Mouse (Mus musculus) kidney, postnatal 36 days (tissue): ENCODE results near the gene Cd34.

Experiments
- DNase-seq, 2 experiments: peaks; one replicate each; pipeline ENCODE4 v3.0.0; 2021 to 2022; ENCODE audit warnings: mixed read lengths in 2 of 2

Cd34 gene

GRCm38 (mm10) chr1:194938715-194939114, at the start of gene Cd34:
Gene Cd34, plus strand, starts transcription at chr1:194938819.
- peak; percentile 58 to 73 for DNase-seq

- no peak for DNase-seq
These were observed 44.1 kb upstream of the Cd34 start for GRCm38 (mm10) chr1:194894513-194894912.

DNA sequence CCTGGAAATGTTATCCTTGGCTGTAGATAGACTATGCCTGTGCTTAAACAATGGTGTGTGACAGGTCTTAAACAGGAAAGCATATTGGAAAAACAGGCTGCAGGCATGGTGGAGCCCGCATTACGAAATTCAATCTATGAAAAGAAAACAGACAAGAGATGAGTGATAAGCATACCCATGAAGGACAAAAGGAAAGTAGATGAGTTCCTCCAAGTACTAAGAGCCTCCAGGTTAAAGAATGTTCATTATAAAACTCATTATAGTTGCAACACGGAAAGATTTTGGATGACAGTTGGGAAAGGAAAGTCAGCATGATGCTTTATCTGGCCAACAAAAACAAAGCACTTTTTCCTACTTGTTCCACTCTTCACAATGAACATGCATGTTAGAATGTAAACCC, 43.3 kb upstream of the Cd34 start:
- DNase-seq = no peak

DNA sequence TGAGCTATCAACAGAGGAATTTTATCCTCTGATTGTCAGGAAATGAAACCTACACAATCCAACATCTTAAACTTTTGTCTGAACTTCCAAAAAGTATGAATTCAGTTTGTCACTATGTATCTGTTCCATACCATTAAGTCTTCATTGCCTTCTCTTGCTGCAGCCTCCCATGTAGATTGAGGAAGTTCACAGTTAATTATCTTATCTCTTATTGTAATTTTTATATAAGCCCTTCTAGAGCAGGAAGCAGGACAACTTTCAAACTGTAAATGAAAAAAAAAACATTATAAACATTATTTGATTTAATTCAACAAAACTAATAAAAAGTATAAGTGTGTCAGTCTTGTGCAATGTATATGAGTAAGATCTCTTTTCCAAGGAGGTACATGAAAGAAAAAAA, 37.5 kb upstream of the Cd34 start:
- DNase-seq = no peak

- no peak for DNase-seq
These were observed 36.8 kb upstream of the Cd34 start for GRCm38 (mm10) chr1:194901826-194902225.

GRCm38 (mm10) chr1:194908956-194909355, 29.7 kb upstream of the Cd34 start:
- no peak for DNase-seq

DNA sequence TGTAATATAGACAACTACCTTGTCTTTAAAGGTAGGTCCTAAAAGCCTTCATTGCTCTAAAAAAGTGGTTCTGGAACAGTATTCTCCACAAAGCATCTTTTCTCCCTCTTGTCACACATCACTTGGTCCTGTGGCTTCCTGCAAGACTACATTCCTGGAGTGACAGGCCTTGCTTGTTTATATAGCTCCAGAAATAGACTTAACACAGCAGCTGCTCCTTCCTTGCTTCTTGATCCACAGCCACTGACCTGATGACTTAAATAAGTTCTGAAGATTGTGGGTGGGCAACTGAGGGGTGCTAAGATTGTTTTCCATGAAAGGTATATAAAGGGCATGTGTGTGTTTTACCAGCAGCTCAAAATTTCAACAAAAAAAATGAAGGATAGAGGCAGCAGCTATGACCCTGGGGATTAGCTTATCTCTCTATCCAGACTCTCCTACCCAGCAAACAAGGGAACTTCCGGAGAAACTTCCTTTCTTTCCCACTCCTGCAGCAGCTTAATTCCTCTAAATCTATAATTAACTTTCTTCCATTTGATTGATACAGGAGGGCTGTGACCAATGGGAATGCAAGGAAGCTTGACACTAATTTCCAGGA, 12.8 kb upstream of the Cd34 start:
- no peak for DNase-seq

DNA sequence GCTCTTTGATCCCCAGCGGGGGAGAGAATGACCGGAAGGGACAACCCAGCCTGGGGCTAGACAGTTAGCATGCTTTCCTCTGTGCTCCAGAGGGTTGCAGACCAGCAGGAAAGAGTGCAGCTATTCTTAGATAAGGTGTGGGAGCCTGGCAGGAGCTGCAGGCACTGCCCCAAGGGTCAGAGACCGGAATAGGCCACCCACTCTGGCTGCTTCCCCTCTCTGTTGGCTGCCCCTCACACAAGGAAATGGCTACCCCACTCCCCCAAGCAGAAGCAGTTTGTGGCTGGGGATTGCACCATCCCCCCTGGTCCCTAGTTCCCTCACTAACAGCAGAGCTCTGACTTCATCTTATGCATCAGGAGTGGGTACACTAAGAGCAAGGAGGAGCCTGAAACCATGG, 10.7 kb upstream of the Cd34 start:
- DNase-seq = peak; percentile 43 to 46

DNA sequence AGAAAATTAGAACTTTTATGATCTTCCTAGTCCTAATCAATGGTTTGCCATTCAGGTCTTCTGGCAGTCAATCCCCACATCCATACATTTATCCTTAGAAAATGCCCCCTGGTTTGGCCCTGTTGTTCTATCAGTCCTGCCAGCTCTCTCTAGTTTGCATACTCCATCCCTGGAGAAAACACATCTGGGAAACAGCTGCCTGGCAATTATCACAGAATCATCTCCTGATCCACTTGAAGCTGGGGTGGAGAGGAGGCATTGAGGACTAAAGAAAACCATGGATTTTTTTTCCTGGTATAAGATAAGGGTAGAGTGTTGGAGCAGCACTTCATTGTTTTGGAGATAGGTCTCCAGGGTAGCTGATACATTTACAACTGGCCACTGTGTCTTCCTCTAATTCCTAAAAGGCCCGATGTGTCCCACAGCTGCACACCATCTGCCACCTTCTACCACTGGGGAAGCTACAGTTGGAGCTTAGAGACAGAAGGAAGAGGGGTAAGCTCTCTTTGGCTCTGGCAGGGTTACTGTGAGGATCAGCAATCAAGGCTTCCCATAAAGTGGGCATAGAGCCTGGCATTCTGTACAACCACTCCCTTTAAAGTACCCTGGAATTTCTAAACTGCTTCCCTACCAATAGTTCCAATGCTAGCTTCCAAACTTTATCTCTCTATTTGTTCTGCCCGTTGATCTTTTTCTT, 9.2 kb upstream of the Cd34 start:
- DNase-seq = no peak

GRCm38 (mm10) chr1:194929972-194930355, 8.7 kb upstream of the Cd34 start:
- no peak for DNase-seq

DNA sequence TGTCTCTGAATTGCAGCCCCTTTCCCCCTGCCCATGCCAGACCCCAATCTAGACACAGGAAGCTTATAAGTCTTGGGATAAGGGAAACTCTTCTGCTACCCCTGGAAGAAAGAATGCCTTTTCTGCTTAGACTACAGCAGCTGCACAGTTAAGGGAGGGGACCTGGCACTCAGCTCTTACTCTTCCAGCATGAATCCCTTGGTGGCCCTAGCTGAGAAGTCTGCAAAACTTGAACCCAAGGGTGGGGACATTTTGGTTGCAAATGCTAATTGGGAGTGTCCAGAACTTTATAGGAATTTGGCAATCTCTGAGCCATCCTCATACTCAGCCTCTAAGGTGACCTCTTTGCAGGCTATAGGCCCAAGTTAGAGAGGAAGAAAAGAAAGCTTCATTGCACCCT, 7.9 kb upstream of the Cd34 start:
- DNase-seq = no peak

DNA sequence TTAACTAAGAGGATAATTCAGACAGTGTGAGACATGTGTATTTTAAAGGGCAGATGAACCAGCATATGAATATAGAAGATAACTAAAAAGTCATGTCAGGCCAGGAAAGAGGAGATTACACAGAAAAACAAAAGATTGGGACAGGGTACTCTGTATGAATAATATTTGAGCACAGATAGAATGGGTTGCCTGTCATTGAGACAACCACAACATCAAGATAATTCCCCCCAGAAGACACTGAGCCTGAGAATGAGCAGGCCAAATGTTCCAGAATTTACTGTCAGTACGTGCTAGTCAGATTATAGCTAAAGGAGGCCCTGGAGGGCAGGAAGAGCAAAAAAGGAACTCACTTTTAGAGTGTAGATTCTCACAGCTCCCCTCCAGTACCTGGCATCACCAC, 3.3 kb upstream of the Cd34 start:
- no peak for DNase-seq

DNA sequence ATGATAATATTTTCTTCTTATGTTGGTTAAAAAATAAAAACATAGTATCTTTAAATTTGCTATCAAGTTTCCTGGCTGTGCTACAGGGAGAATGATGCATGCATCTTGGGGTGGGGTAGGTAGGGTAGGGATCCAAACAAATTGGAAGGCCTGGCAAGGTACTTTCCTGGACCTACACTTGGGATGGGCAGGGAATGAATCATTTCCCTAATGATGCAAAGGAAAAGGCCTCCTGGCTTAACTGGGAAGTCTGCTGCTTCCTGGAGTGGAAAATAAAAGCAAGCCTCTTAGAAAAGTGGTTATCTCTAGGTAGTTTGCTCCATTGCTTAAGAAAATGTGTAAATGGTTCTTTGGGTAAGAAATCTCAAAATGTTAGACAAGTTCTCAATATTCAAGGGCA, 2.9 kb downstream of the Cd34 start:
- peak in 1 of 2 experiments; percentile 49 for DNase-seq

DNA sequence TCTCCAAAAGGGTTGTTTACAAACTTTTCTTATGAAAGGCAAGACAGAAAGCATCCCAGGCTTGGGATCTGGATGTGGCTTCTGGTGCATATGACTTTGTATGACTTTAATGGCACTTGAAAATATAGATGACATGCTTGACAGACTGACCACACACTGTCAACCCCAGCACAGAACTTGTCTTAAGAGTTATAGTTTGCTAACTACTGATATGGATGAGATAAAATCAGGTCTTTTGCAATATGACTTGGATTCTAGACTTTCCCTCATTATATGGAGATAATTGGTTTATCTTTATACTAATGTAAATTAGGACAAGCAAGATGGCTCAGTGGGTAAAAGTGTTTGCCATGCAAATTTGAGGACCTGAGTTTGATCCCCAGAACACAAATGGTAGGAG, 4.3 kb downstream of the Cd34 start:
- no peak for DNase-seq

DNA sequence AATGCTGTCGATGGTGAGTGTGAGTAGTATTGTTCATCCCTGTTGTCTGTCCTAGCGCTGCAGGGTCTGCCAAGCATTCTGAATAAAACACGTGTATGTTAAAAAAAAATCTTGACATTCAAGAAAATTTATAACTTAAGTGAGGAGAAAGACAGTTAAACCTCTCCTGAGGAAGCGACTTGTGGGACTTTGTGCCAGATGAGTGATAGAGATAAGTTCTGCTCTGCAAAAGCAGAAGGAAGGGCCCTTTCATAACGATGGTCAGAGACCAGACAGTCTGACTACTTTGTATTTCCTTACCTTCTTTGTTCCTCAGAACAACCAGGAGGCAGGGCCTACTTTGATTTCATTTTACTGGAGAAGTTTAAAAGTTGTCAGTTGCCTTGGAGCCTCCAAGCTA, 4.9 kb downstream of the Cd34 start:
- DNase-seq = peak in 1 of 2 experiments; percentile 46

- peak; percentile 28 to 33 for DNase-seq
These were observed 6.8 kb downstream of the Cd34 start for GRCm38 (mm10) chr1:194945382-194945781.

DNA sequence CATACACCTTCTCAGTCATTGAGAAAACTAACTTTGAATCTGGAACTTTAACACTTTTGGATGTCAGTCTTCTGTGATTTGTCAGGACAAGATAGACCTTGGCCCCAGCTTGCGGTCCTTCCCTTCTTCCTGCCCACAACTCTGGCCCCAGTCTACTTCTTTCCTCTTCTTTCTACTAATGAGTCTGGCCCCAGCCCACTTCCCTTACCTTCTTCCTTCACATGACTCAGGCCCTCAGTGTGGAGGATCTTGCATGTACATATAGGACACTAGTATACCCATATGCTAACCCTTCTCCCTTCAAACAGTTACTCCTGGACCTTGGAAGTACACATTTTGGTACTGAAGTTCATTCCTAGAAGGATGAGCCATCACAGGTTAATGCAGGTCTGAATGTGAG, 7.8 kb downstream of the Cd34 start:
- DNase-seq = no peak

DNA sequence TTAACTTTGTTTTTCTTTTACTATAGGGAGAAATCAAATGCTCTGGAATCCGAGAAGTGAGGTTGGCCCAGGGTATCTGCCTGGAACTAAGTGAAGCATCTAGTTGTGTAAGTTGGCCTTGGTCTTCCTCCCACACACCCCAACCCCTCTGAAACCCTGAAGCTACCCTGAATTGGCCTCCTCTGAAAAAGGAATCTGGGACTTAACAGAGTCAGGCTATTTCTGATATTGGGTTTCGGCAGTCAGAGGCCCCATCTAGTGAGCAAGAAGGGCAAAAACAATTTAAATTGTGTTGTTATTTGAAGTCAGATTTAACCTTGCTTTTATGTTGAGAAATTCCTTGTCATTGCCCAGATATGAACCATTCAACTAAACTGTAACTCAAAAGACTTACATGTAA, 12.3 kb downstream of the Cd34 start:
- DNase-seq = no peak

GRCm38 (mm10) chr1:194952891-194953290, 14.3 kb downstream of the Cd34 start:
- no peak for DNase-seq

DNA sequence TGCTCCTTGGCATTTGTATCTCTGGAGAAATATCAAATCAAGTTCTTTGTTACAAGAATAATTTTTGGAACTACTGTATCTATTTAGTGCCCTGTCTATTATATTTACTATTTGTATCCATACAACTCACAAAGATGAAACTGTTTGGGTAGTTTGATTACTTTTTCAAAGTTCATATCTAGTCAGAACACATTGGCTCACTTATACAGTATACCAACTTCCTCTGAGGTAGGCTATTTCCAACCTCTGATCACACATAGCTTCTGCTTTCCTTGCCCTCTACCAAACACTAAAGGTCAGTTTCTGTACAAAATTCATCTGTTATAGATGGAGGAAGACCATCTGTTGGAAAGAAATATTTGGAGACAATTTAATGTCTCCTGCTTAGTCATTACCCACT, 16.1 kb downstream of the Cd34 start:
- no peak for DNase-seq

GRCm38 (mm10) chr1:194955749-194956148, 17.1 kb downstream of the Cd34 start:
- peak in 1 of 2 experiments; percentile 27 for DNase-seq

DNA sequence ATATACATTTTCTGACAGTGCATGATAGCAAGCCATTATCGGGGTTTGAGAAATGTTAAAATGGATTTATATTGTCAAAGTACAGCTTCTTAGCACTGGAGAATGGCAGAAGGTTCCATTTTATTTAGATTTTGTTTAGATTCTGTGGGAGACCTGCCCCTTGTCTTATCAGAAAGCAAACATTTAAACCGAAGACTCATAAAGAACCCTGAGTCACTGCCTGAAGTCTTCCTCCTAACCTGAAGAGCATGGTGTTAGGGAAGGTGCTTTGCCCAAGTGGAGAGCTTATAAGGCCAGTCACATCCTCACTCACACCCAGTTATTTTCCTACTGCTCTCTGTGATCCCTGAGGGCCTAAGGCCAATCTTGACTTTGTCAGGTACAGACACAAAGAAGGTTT, 18.4 kb downstream of the Cd34 start:
- DNase-seq = no peak

- peak; percentile 64 to 84 for DNase-seq
These were observed 23.6 kb downstream of the Cd34 start for GRCm38 (mm10) chr1:194962181-194962580.

DNA sequence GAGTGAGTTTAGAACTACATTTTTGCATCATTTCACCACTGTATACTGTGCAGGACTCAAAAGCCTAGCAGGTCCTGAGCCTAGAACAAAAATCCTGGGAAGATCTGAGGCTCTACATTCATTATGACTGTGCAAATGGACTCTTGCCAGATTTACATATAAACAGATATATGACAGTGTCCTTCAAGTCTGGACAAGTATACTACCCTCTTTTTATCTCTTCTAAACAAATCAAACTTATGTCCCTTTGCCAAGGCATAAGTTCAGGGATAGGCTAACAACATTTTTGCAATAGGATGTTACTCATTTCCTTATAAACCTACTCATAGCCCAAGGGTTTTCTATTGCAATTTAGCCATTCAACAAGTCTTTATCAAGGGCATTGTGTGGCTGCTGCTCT, 24.1 kb downstream of the Cd34 start:
- no peak for DNase-seq

DNA sequence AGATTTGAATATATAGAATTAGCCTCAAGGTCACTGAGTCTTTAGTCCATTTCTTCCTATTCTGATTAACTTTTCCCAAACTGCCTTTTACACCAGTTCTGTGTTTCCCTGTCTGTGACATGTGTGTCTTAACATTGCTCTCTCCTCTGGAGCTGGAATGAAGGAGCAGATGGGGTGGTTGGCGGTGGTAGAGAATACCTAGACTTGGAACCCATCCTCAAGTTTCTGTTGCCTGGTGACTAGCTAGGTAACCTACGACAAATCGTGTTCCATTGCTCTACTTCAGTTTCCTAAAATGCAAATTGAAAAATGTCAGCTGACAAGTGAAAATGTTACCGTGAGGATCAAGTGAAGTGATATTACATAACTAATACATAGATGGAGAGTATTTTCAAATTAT, 33.4 kb downstream of the Cd34 start:
- no peak for DNase-seq
